Mouse (Mus musculus): ENCODE measurements at regions not wholly inside any gene's neighbourhood (a gene's known extent, or its start where the extent isn't known, plus 50 kb on each side); places are given as distances from the start of the nearest gene placed in this dataset.

GRCm38 (mm10) chr9:50136636-50136985 lies 208.2 kb downstream of the Rpl10-ps3 start:
- Histone ChIP-seq H3K27ac (replicated peaks in 1 of 2; ENCODE audit: control insufficient read depth in 1 of 2, insufficient read depth in 1 of 2, low read depth in 2 of 2, low read length in 2 of 2) (no peak overlapping the region), H3K4me2 (ENCODE audit: low read length) (no peak overlapping the region), H3K36me3 (ENCODE audit: control insufficient read depth, insufficient read depth, low read length) (no peaks in the 10 kb centered on the region), H3K9ac (ENCODE audit: low read length) (no peak overlapping the region), H3K4me1 (ENCODE audit: control insufficient read depth in 2 of 2, insufficient read depth in 2 of 2, low read length in 2 of 2) (peaks cover 2 to 7% of the 10 kb centered on the region in 2 experiments; a peak in 1 of 4 replicates), H3K4me3 (ENCODE audit: control insufficient read depth in 1 of 2, insufficient read depth in 1 of 2, low read depth in 1 of 2, low read length in 2 of 2) (no peak overlapping the region), H3K27me3 (ENCODE audit: control insufficient read depth, insufficient read depth, low read length) (no peaks in the 10 kb centered on the region), H3K9me3 (ENCODE audit: control insufficient read depth, low read length) (no peaks in the 10 kb centered on the region)
- ATAC-seq (ENCODE audit: insufficient number of reproducible peaks, insufficient read depth, low FRiP score, low read depth), result no peak
- WGBS, result 48% methylated on average over 1 of the region's 1 CpGs

GRCm38 (mm10) chr9:50135939-50136635 lies 208.7 kb downstream of the Rpl10-ps3 start:
- H3K4me1 ChIP-seq (ENCODE audit: control insufficient read depth in 2 of 2, insufficient read depth in 2 of 2, low read length in 2 of 2), result peaks cover 0 to 6% of the 10 kb centered on the region in 2 experiments; a peak in 1 of 4 replicates
- ATAC-seq (ENCODE audit: insufficient number of reproducible peaks, insufficient read depth, low FRiP score, low read depth), result no peak
- H3K27me3 ChIP-seq (ENCODE audit: control insufficient read depth, insufficient read depth, low read length), result no peaks in the 10 kb centered on the region
- no peak overlapping the region for H3K9ac ChIP-seq (ENCODE audit: low read length)
- 86% methylated on average over 10 of the region's 10 CpGs for WGBS
- H3K9me3 ChIP-seq (ENCODE audit: control insufficient read depth, low read length), result no peaks in the 10 kb centered on the region
- no peak overlapping the region for H3K4me2 ChIP-seq (ENCODE audit: low read length)
- H3K36me3 ChIP-seq (ENCODE audit: control insufficient read depth, insufficient read depth, low read length), result no peaks in the 10 kb centered on the region
- no peak overlapping the region for H3K27ac ChIP-seq (replicated peaks in 1 of 2; ENCODE audit: control insufficient read depth in 1 of 2, insufficient read depth in 1 of 2, low read depth in 2 of 2, low read length in 2 of 2)
- H3K4me3 ChIP-seq (ENCODE audit: control insufficient read depth in 1 of 2, insufficient read depth in 1 of 2, low read depth in 1 of 2, low read length in 2 of 2), result no peak overlapping the region

GRCm38 (mm10) chr9:50124241-50124640 lies 220.5 kb downstream of the Rpl10-ps3 start:
- no peak for ATAC-seq (ENCODE audit: insufficient number of reproducible peaks, insufficient read depth, low FRiP score, low read depth)
- no peaks in the 10 kb centered on the region for H3K27me3 ChIP-seq (ENCODE audit: control insufficient read depth, insufficient read depth, low read length)
- no peak overlapping the region for H3K4me3 ChIP-seq (ENCODE audit: control insufficient read depth in 1 of 2, insufficient read depth in 1 of 2, low read depth in 1 of 2, low read length in 2 of 2)
- no peaks in the 10 kb centered on the region for H3K36me3 ChIP-seq (ENCODE audit: control insufficient read depth, insufficient read depth, low read length)
- no peaks in the 10 kb centered on the region for H3K9me3 ChIP-seq (ENCODE audit: control insufficient read depth, low read length)
- no peak overlapping the region for H3K27ac ChIP-seq (replicated peaks in 1 of 2; ENCODE audit: control insufficient read depth in 1 of 2, insufficient read depth in 1 of 2, low read depth in 2 of 2, low read length in 2 of 2)
- no peak overlapping the region for H3K4me2 ChIP-seq (ENCODE audit: low read length)
- WGBS, result 57% methylated on average over 4 of the region's 4 CpGs
- no peak overlapping the region for H3K9ac ChIP-seq (ENCODE audit: low read length)
- H3K4me1 ChIP-seq (ENCODE audit: control insufficient read depth in 2 of 2, insufficient read depth in 2 of 2, low read length in 2 of 2), result no peaks in the 10 kb centered on the region

- Histone ChIP-seq H3K4me3 (ENCODE audit: control insufficient read depth in 1 of 2, insufficient read depth in 1 of 2, low read depth in 1 of 2, low read length in 2 of 2) (no peak overlapping the region), H3K27ac (replicated peaks in 1 of 2; ENCODE audit: control insufficient read depth in 1 of 2, insufficient read depth in 1 of 2, low read depth in 2 of 2, low read length in 2 of 2) (no peak overlapping the region), H3K9me3 (ENCODE audit: control insufficient read depth, low read length) (no peaks in the 10 kb centered on the region), H3K4me2 (ENCODE audit: low read length) (no peak overlapping the region), H3K4me1 (ENCODE audit: control insufficient read depth in 2 of 2, insufficient read depth in 2 of 2, low read length in 2 of 2) (no peaks in the 10 kb centered on the region), H3K36me3 (ENCODE audit: control insufficient read depth, insufficient read depth, low read length) (no peaks in the 10 kb centered on the region), H3K9ac (ENCODE audit: low read length) (no peak overlapping the region), H3K27me3 (ENCODE audit: control insufficient read depth, insufficient read depth, low read length) (no peaks in the 10 kb centered on the region)
- ATAC-seq (ENCODE audit: insufficient number of reproducible peaks, insufficient read depth, low FRiP score, low read depth), result no peak
- WGBS, result 82% methylated on average over 9 of the region's 9 CpGs
Measured at GRCm38 (mm10) chr9:50120820-50121599, 223.8 kb downstream of the Rpl10-ps3 start.

- H3K27me3 ChIP-seq (ENCODE audit: control insufficient read depth, insufficient read depth, low read length), result no peaks in the 10 kb centered on the region
- H3K4me1 ChIP-seq (ENCODE audit: control insufficient read depth in 2 of 2, insufficient read depth in 2 of 2, low read length in 2 of 2), result no peaks in the 10 kb centered on the region
- 80% methylated on average over 5 of the region's 5 CpGs for WGBS
- no peak overlapping the region for H3K27ac ChIP-seq (replicated peaks in 1 of 2; ENCODE audit: control insufficient read depth in 1 of 2, insufficient read depth in 1 of 2, low read depth in 2 of 2, low read length in 2 of 2)
- H3K4me3 ChIP-seq (ENCODE audit: control insufficient read depth in 1 of 2, insufficient read depth in 1 of 2, low read depth in 1 of 2, low read length in 2 of 2), result no peak overlapping the region
- no peaks in the 10 kb centered on the region for H3K9me3 ChIP-seq (ENCODE audit: control insufficient read depth, low read length)
- no peaks in the 10 kb centered on the region for H3K36me3 ChIP-seq (ENCODE audit: control insufficient read depth, insufficient read depth, low read length)
- no peak for ATAC-seq (ENCODE audit: insufficient number of reproducible peaks, insufficient read depth, low FRiP score, low read depth)
- H3K9ac ChIP-seq (ENCODE audit: low read length), result no peak overlapping the region
- no peak overlapping the region for H3K4me2 ChIP-seq (ENCODE audit: low read length)
Measured at GRCm38 (mm10) chr9:50119412-50119811, 225.4 kb downstream of the Rpl10-ps3 start.

- H3K4me2 ChIP-seq (ENCODE audit: low read length), result no peak overlapping the region
- H3K9ac ChIP-seq (ENCODE audit: low read length), result no peak overlapping the region
- H3K4me1 ChIP-seq (ENCODE audit: control insufficient read depth in 2 of 2, insufficient read depth in 2 of 2, low read length in 2 of 2), result no peaks in the 10 kb centered on the region
- H3K9me3 ChIP-seq (ENCODE audit: control insufficient read depth, low read length), result no peaks in the 10 kb centered on the region
- WGBS, result 77% methylated on average over 6 of the region's 6 CpGs
- H3K36me3 ChIP-seq (ENCODE audit: control insufficient read depth, insufficient read depth, low read length), result no peaks in the 10 kb centered on the region
- no peak for ATAC-seq (ENCODE audit: insufficient number of reproducible peaks, insufficient read depth, low FRiP score, low read depth)
- no peak overlapping the region for H3K4me3 ChIP-seq (ENCODE audit: control insufficient read depth in 1 of 2, insufficient read depth in 1 of 2, low read depth in 1 of 2, low read length in 2 of 2)
- no peaks in the 10 kb centered on the region for H3K27me3 ChIP-seq (ENCODE audit: control insufficient read depth, insufficient read depth, low read length)
- H3K27ac ChIP-seq (replicated peaks in 1 of 2; ENCODE audit: control insufficient read depth in 1 of 2, insufficient read depth in 1 of 2, low read depth in 2 of 2, low read length in 2 of 2), result no peak overlapping the region
Measured at GRCm38 (mm10) chr9:50118578-50118977, 226.2 kb downstream of the Rpl10-ps3 start.

- Histone ChIP-seq H3K9ac (ENCODE audit: low read length) (no peak overlapping the region), H3K27ac (replicated peaks in 1 of 2; ENCODE audit: control insufficient read depth in 1 of 2, insufficient read depth in 1 of 2, low read depth in 2 of 2, low read length in 2 of 2) (no peak overlapping the region), H3K4me1 (ENCODE audit: control insufficient read depth in 2 of 2, insufficient read depth in 2 of 2, low read length in 2 of 2) (no peaks in the 10 kb centered on the region), H3K36me3 (ENCODE audit: control insufficient read depth, insufficient read depth, low read length) (no peaks in the 10 kb centered on the region), H3K27me3 (ENCODE audit: control insufficient read depth, insufficient read depth, low read length) (no peaks in the 10 kb centered on the region), H3K9me3 (ENCODE audit: control insufficient read depth, low read length) (peaks cover 3% of the 10 kb centered on the region; the same call in 1 of the 2 replicates), H3K4me2 (ENCODE audit: low read length) (no peak overlapping the region), H3K4me3 (ENCODE audit: control insufficient read depth in 1 of 2, insufficient read depth in 1 of 2, low read depth in 1 of 2, low read length in 2 of 2) (no peak overlapping the region)
- WGBS, result 64% methylated on average over 4 of the region's 4 CpGs
- no peak for ATAC-seq (ENCODE audit: insufficient number of reproducible peaks, insufficient read depth, low FRiP score, low read depth)
Measured at GRCm38 (mm10) chr9:50106551-50106950, 238.2 kb downstream of the Rpl10-ps3 start.

Measured in heart, embryonic 14.5 days (tissue).